Mouse (Mus musculus) neutrophil, adult 83 days (primary cell): ENCODE data around the gene Tas2r110. TPM values are rescaled to one million over a fixed set of nuclear protein-coding genes. Genes with fewer than 3 reads are reported as not detected.

Experiments
- total RNA-seq, 2 experiments: library from RNA; stranded (reverse); gene quantifications; one replicate each; pipeline ENCODE4 v1.2.4; 2023

Gene Tas2r110
- not detected for total RNA-seq

GRCm38 (mm10) chr6:132867708-132868107, at the start of gene Tas2r110:
TSS of gene Tas2r110 (plus strand) at chr6:132868008.

GRCm38 (mm10) chr6:132846842-132847241, 21.0 kb upstream of the Tas2r110 start, which contains the start of gene Tas2r123:
TSS of gene Tas2r123 (plus strand) at chr6:132847142.

GRCm38 (mm10) chr6:132855138-132855537, 12.7 kb upstream of the Tas2r110 start, which contains the start of gene Tas2r116:
TSS of gene Tas2r116 (plus strand) at chr6:132855438.

GRCm38 (mm10) chr6:132892711-132893110, 24.9 kb downstream of the Tas2r110 start, which contains the start of gene Tas2r113:
TSS of gene Tas2r113 (plus strand) at chr6:132893011.

GRCm38 (mm10) chr6:132909351-132909750, 41.5 kb downstream of the Tas2r110 start, which contains the start of gene Tas2r125:
TSS of gene Tas2r125 (plus strand) at chr6:132909651.

Other genes starting within 250 kb of the Tas2r110 start
- gene A630073D07Rik, start 216.5 kb upstream of the Tas2r110 start, total RNA-seq = not detected
- gene Tas2r120, start 211.1 kb upstream of the Tas2r110 start, total RNA-seq = not detected
- not detected for gene Tas2r121, start 167.0 kb upstream of the Tas2r110 start, total RNA-seq
- gene Tas2r122, start 156.1 kb upstream of the Tas2r110 start, total RNA-seq = not detected
- gene Tas2r115, start 130.0 kb upstream of the Tas2r110 start, total RNA-seq = not detected
- not detected for gene Tas2r124, start 113.3 kb upstream of the Tas2r110 start, total RNA-seq
- not detected for gene Tas2r102, start 105.9 kb upstream of the Tas2r110 start, total RNA-seq
- not detected for gene Tas2r136, start 89.8 kb upstream of the Tas2r110 start, total RNA-seq
- not detected for gene Tas2r117, start 65.2 kb upstream of the Tas2r110 start, total RNA-seq
- gene Tas2r123, start 20.9 kb upstream of the Tas2r110 start, total RNA-seq = not detected
- gene Tas2r116, start 12.6 kb upstream of the Tas2r110 start, total RNA-seq = not detected
- not detected for gene Tas2r113, start 25.0 kb downstream of the Tas2r110 start, total RNA-seq
- gene Tas2r125, start 41.6 kb downstream of the Tas2r110 start, total RNA-seq = not detected
- gene Tas2r129, start 83.1 kb downstream of the Tas2r110 start, total RNA-seq = not detected
- not detected for gene Tas2r131, start 89.9 kb downstream of the Tas2r110 start, total RNA-seq
- not detected for gene Tas2r109, start 113.0 kb downstream of the Tas2r110 start, total RNA-seq
- not detected for gene Tas2r103, start 169.1 kb downstream of the Tas2r110 start, total RNA-seq
- not detected for gene Tas2r140, start 187.8 kb downstream of the Tas2r110 start, total RNA-seq
- gene Smim10l1, start 236.9 kb downstream of the Tas2r110 start, total RNA-seq = 1 to 10 TPM; 7.3 to 8.7 TPM